In the genomic region with DNA sequence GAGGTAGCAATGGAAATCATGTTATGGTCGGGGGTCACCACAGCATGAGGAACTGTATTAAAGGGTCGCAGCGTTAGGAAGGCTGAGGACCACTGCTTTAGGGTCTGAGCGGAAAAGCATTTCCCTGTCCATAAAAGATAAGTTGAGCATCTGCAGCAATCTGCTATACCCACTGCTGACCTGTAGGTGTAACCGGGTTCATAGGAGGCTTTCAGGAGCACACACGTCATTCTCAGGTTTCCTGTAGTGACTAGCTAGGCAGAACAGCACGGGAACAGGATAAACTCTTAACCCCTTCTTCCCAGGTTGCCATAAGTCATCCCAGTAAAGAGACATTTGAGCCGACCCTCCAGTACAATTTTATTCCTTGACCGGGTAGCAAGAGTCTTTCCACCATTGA, we compare ENCODE assay signal across 33 mouse cellular contexts. TPM values are rescaled to one million over a fixed set of nuclear protein-coding genes. Genes with fewer than 3 reads are reported as not detected.
DNase-seq lines count a peak whose midpoint lies in the region; ATAC-seq and TF ChIP-seq lines count a peak whose summit lies in the region.
"Had no signal": no experiment of that assay in that cellular context is flagged by ENCODE, and none has a peak within 500 bp of the region (broad histone marks: within the 10 kb centered on the region; RNA-seq: fewer than 3 reads in every experiment).

No protein-coding gene starts in this region.

- no peak for ATAC-seq in lung, postnatal 0 days
- no peak for ATAC-seq in G1E (ENCODE audit: extremely low read depth, insufficient number of reproducible peaks, low FRiP score, poor library complexity, severe bottlenecking)
- ATAC-seq in megakaryocyte progenitor cell, adult 5-6 weeks (replicated peaks; ENCODE audit: poor library complexity): 0 out of 2 replicates have a peak, but pooled peaks have one; percentile 23
- ATAC-seq: forebrain, embryonic 15.5 days had no signal

- intact Hi-C loops in heart, adult 2 months (cut with DNase I): loop anchor here (5.0 kb wide), 2 partner anchors 45 to 105 kb away; a partner anchor contains a TSS
- intact Hi-C loops in heart, postnatal 25 days (cut with DNase I): no loop called here

- H3K4me1 ChIP-seq in heart, adult 2 months (ENCODE audit: control insufficient read depth, insufficient read depth, low read length): no peaks in the 10 kb centered on the region
- H3K4me1 ChIP-seq in lung, postnatal 0 days (ENCODE audit: insufficient read depth, low read depth, low read length): peaks cover 7% of the 10 kb centered on the region; the same call in 1 of the 2 replicates
- H3K4me1 ChIP-seq in lung, adult 2 months (ENCODE audit: control insufficient read depth, insufficient read depth, low read length): no peaks in the 10 kb centered on the region
- H3K4me1 ChIP-seq in G1E (ENCODE audit: insufficient read depth, low read depth, low read length): peaks cover 22% of the 10 kb centered on the region
- H3K4me1 ChIP-seq in limb, embryonic 10.5 days: peaks cover 8% of the 10 kb centered on the region

- no peaks in the 10 kb centered on the region for H3K27me3 ChIP-seq in heart, adult 2 months (ENCODE audit: control insufficient read depth, insufficient read depth, low read length)
- H3K27me3 ChIP-seq in lung, postnatal 0 days (replicated peaks; ENCODE audit: insufficient read depth, low read length): no peaks in the 10 kb centered on the region
- peaks cover 8% of the 10 kb centered on the region for H3K27me3 ChIP-seq in G1E (ENCODE audit: insufficient read depth, low read length)
- no peaks in the 10 kb centered on the region for H3K27me3 ChIP-seq in limb, embryonic 10.5 days (ENCODE audit: low read depth, poor library complexity, severe bottlenecking)
- H3K27me3 ChIP-seq: embryonic facial prominence, embryonic 12.5 days; forebrain, embryonic 15.5 days; neural tube, embryonic 15.5 days had no signal

- no peaks in the 10 kb centered on the region for H3K9me3 ChIP-seq in lung, postnatal 0 days (ENCODE audit: low read length)
- no peaks in the 10 kb centered on the region for H3K9me3 ChIP-seq in G1E (replicated peaks)
- H3K9me3 ChIP-seq in limb, embryonic 10.5 days (replicated peaks): no peaks in the 10 kb centered on the region
- H3K9me3 ChIP-seq: embryonic facial prominence, embryonic 12.5 days; forebrain, embryonic 15.5 days; heart, embryonic 10.5 days; hindbrain, embryonic 12.5 days; neural tube, embryonic 15.5 days had no signal

- no peak overlapping the region for H3K27ac ChIP-seq in heart, adult 2 months
- H3K27ac ChIP-seq in lung, postnatal 0 days (ENCODE audit: low read length): no peak overlapping the region
- H3K27ac ChIP-seq in limb, embryonic 10.5 days: no peak overlapping the region
- H3K27ac ChIP-seq: embryonic facial prominence, embryonic 12.5 days; forebrain, embryonic 15.5 days; heart, embryonic 10.5 days; hindbrain, embryonic 12.5 days; neural tube, embryonic 15.5 days had no signal

- 0 out of 2 replicates have a peak, but pooled peaks have one; percentile 11 for TF ChIP-seq CTCF in heart, adult 2 months (IDR thresholded peaks at IDR 0.05)
- TF ChIP-seq CTCF in lung, postnatal 0 days (IDR thresholded peaks at IDR 0.05): peak; percentile 6; the same call in 1 of the 2 replicates
- no peak for TF ChIP-seq CTCF in lung, adult 2 months (IDR thresholded peaks at IDR 0.05; ENCODE audit: insufficient read depth, low read length)
- peak; percentile 17; the same call in 1 of the 2 replicates for TF ChIP-seq CTCF in G1E (IDR thresholded peaks at IDR 0.05; ENCODE audit: low read depth, low read length)

- no peak overlapping the region for H3K9ac ChIP-seq in heart, adult 2 months (ENCODE audit: low read depth, low read length)
- H3K9ac ChIP-seq in lung, postnatal 0 days (replicated peaks; ENCODE audit: low read depth): no peak overlapping the region
- H3K9ac ChIP-seq: embryonic facial prominence, embryonic 12.5 days; forebrain, embryonic 15.5 days; hindbrain, embryonic 12.5 days; neural tube, embryonic 15.5 days had no signal

- TF ChIP-seq POLR2A in heart, adult 2 months (IDR thresholded peaks at IDR 0.05; ENCODE audit: insufficient read depth, low read depth, low read length): no peak
- no peak for TF ChIP-seq POLR2A in lung, adult 2 months (IDR thresholded peaks at IDR 0.05; ENCODE audit: borderline replicate concordance, extremely low read depth, low read depth, low read length)

- no peak overlapping the region for H3K4me2 ChIP-seq in lung, postnatal 0 days (replicated peaks; ENCODE audit: low read depth, low read length)

- H3K36me3 ChIP-seq in heart, adult 2 months (ENCODE audit: control insufficient read depth, insufficient read depth, low read length): no peaks in the 10 kb centered on the region; the same call in 1 of the 2 replicates
- H3K36me3 ChIP-seq in lung, postnatal 0 days (ENCODE audit: insufficient read depth, low read length): peaks cover 15% of the 10 kb centered on the region; the same call in 1 of the 2 replicates
- peaks cover 48% of the 10 kb centered on the region for H3K36me3 ChIP-seq in G1E (replicated peaks)
- peaks cover 45% of the 10 kb centered on the region for H3K36me3 ChIP-seq in limb, embryonic 10.5 days

- no peak for TF ChIP-seq EP300 in heart, adult 2 months (IDR thresholded peaks at IDR 0.05; ENCODE audit: insufficient read depth, low read depth, low read length)
- no peak for TF ChIP-seq EP300 in lung, postnatal 0 days (IDR thresholded peaks at IDR 0.05)

- H3K79me2 ChIP-seq in heart, adult 2 months (replicated peaks; ENCODE audit: control insufficient read depth, insufficient read depth, low read length): 0 out of 2 replicates have a peak, but pooled peaks cover 1% of the 10 kb centered on the region

- no peak overlapping the region for H3K4me3 ChIP-seq in heart, adult 2 months
- no peak overlapping the region for H3K4me3 ChIP-seq in lung, postnatal 0 days (ENCODE audit: low read depth, low read length)
- no peak overlapping the region for H3K4me3 ChIP-seq in lung, adult 2 months (replicated peaks; ENCODE audit: extremely low read depth, low read depth, low read length)
- H3K4me3 ChIP-seq in G1E (ENCODE audit: low read depth, low read length): no peak overlapping the region
- no peak overlapping the region for H3K4me3 ChIP-seq in limb, embryonic 10.5 days
- H3K4me3 ChIP-seq: forebrain, embryonic 15.5 days; hindbrain, embryonic 12.5 days had no signal

- DNase-seq in heart, adult 2 months: no peak
- DNase-seq in heart, postnatal 25 days (ENCODE audit: low spot score): no peak
- DNase-seq in lung, postnatal 0 days (ENCODE audit: low spot score): no peak
- DNase-seq in lung, adult 2 months: no peak
- no peak for DNase-seq in G1E (ENCODE audit: low spot score)
- DNase-seq in adrenal gland, postnatal 10 days: no peak
- DNase-seq in limb, embryonic 10.5 days (ENCODE audit: low spot score): no peak
- DNase-seq: adrenal gland, postnatal 14 days; B cell, adult 2 months; cerebellum, adult 9-11 months; gastrocnemius, postnatal 36 days; kidney, postnatal 4 days; midbrain, embryonic 14.5 days; right cerebral cortex, postnatal 14 days; spleen, adult 18-20 months; thymus, postnatal 14 days had no signal

- 74% methylated on average over 9 of the region's 9 CpGs for WGBS in heart, adult 2 months
- 80% methylated on average over 9 of the region's 9 CpGs for WGBS in lung, postnatal 0 days
- 75% methylated on average over 9 of the region's 9 CpGs for WGBS in lung, adult 2 months
- 87% methylated on average over 9 of the region's 9 CpGs for WGBS in limb, embryonic 10.5 days

RNA-seq across cellular contexts. Expression of a gene that starts 1.7 kb away (rescaled TPM):
- total RNA-seq in heart, adult 2 months (2021): 10 to 100 TPM; 76.8 to 86.4 TPM
- 107 and 130 TPM in 2 replicates for polyA plus RNA-seq in heart, adult 2 months (2012; rRNA removed)
- total RNA-seq in heart, postnatal 25 days (2021): 10 to 100 TPM; 78.7 to 99.2 TPM
- 135 and 143 TPM in 2 replicates for polyA plus RNA-seq in lung, postnatal 0 days (2015; fragmentation: Nextera tagmentation; extraction: Ambion mirVana)
- 57.2 and 61.3 TPM in 2 replicates for polyA plus RNA-seq in lung, adult 2 months (2012; rRNA removed)
- 138 and 144 TPM in 2 replicates for total RNA-seq in G1E (2014; fragmentation: Nextera tagmentation)
- total RNA-seq in G1E (2017): 146 and 158 TPM in 2 replicates
- 17.0 and 42.2 TPM in 2 replicates for polyA plus RNA-seq in G1E (2012)
- 156 and 202 TPM in 2 replicates for total RNA-seq in megakaryocyte progenitor cell, adult 5-6 weeks (2015)
- total RNA-seq in megakaryocyte progenitor cell, adult 5-6 weeks (2017): 130 and 149 TPM in 2 replicates
- total RNA-seq in adrenal gland, postnatal 10 days (2021): 100 to 1,000 TPM in 1 of 2 experiments, 10 to 100 TPM in 1; 94.3 to 101 TPM
- 187 and 191 TPM in 2 replicates for polyA plus RNA-seq in limb, embryonic 10.5 days (2016; fragmentation: Nextera tagmentation; extraction: Ambion mirVana)

RNA-seq across cellular contexts. Expression of a gene that starts 7.8 kb away (rescaled TPM):
- total RNA-seq in heart, adult 2 months (2021): 100 to 1,000 TPM; 785 to 948 TPM
- polyA plus RNA-seq in heart, adult 2 months (2012; rRNA removed): 462 and 670 TPM in 2 replicates
- 100 to 1,000 TPM; 737 to 807 TPM for total RNA-seq in heart, postnatal 25 days (2021)
- polyA plus RNA-seq in lung, postnatal 0 days (2015; fragmentation: Nextera tagmentation; extraction: Ambion mirVana): 99.8 and 102 TPM in 2 replicates
- polyA plus RNA-seq in lung, adult 2 months (2012; rRNA removed): 37.6 and 51.5 TPM in 2 replicates
- total RNA-seq in G1E (2014; fragmentation: Nextera tagmentation) (76.7 and 101 TPM in 2 replicates), G1E (2017) (59.9 TPM in 2 replicates)
- polyA plus RNA-seq in G1E (2012): 41.5 and 56.0 TPM in 2 replicates
- 25.5 and 30.3 TPM in 2 replicates for total RNA-seq in megakaryocyte progenitor cell, adult 5-6 weeks (2015)
- 26.3 and 26.9 TPM in 2 replicates for total RNA-seq in megakaryocyte progenitor cell, adult 5-6 weeks (2017)
- total RNA-seq in adrenal gland, postnatal 10 days (2021): 100 to 1,000 TPM; 125 to 184 TPM
- 59.6 and 75.0 TPM in 2 replicates for polyA plus RNA-seq in limb, embryonic 10.5 days (2016; fragmentation: Nextera tagmentation; extraction: Ambion mirVana)

RNA-seq across cellular contexts. Expression of a gene that starts 8.7 kb away (rescaled TPM):
- total RNA-seq in heart, adult 2 months (2021): not detected
- not detected in 2 replicates for polyA plus RNA-seq in heart, adult 2 months (2012; rRNA removed)
- total RNA-seq in heart, postnatal 25 days (2021): not detected
- not detected in 2 replicates for polyA plus RNA-seq in lung, postnatal 0 days (2015; fragmentation: Nextera tagmentation; extraction: Ambion mirVana)
- polyA plus RNA-seq in lung, adult 2 months (2012; rRNA removed): not detected in 2 replicates
- total RNA-seq in G1E (2014; fragmentation: Nextera tagmentation): not detected in 2 replicates
- not detected in 2 replicates for total RNA-seq in G1E (2017)
- not detected in 2 replicates for polyA plus RNA-seq in G1E (2012)
- total RNA-seq in megakaryocyte progenitor cell, adult 5-6 weeks (2015): not detected in 2 replicates
- total RNA-seq in megakaryocyte progenitor cell, adult 5-6 weeks (2017): not detected in 2 replicates
- not detected for total RNA-seq in adrenal gland, postnatal 10 days (2021)
- polyA plus RNA-seq in limb, embryonic 10.5 days (2016; fragmentation: Nextera tagmentation; extraction: Ambion mirVana): not detected in 2 replicates
- total RNA-seq: adrenal gland, postnatal 14 days; gastrocnemius, postnatal 36 days; layer of hippocampus, postnatal 14 days; left cerebral cortex, postnatal 14 days; megakaryocyte, adult 5-6 weeks had no signal
- polyA plus RNA-seq: brain, embryonic 14.5 days; embryonic facial prominence, embryonic 12.5 days; erythroblast, embryonic 14.5 days; forebrain, embryonic 15.5 days; heart, embryonic 10.5 days; heart, postnatal 0 days; hindbrain, embryonic 12.5 days; intestine, embryonic 14.5 days; kidney, embryonic 14.5 days; limb, embryonic 14.5 days; lung, embryonic 16.5 days; midbrain, embryonic 14.5 days; neural tube, embryonic 15.5 days; stomach, embryonic 14.5 days had no signal

RNA-seq across cellular contexts. Expression of a gene that starts 47.1 kb away (rescaled TPM):
- 1 to 10 TPM; 2.5 to 3.1 TPM for total RNA-seq in heart, adult 2 months (2021)
- polyA plus RNA-seq in heart, adult 2 months (2012; rRNA removed): 1.7 and 4.0 TPM in 2 replicates
- total RNA-seq in heart, postnatal 25 days (2021): 1 to 10 TPM; 3.4 to 3.8 TPM
- 1.7 and 1.8 TPM in 2 replicates for polyA plus RNA-seq in lung, postnatal 0 days (2015; fragmentation: Nextera tagmentation; extraction: Ambion mirVana)
- 1.6 and 2.1 TPM in 2 replicates for polyA plus RNA-seq in lung, adult 2 months (2012; rRNA removed)
- 3.1 and 3.7 TPM in 2 replicates for total RNA-seq in G1E (2014; fragmentation: Nextera tagmentation)
- 1.4 TPM in 2 replicates for total RNA-seq in G1E (2017)
- 0.03 and 0.10 TPM in 2 replicates for polyA plus RNA-seq in G1E (2012)
- 3.2 and 4.0 TPM in 2 replicates for total RNA-seq in megakaryocyte progenitor cell, adult 5-6 weeks (2015)
- total RNA-seq in megakaryocyte progenitor cell, adult 5-6 weeks (2017): 2.1 and 2.9 TPM in 2 replicates
- 1 to 10 TPM; 3.2 to 4.4 TPM for total RNA-seq in adrenal gland, postnatal 10 days (2021)
- 5.9 and 7.0 TPM in 2 replicates for polyA plus RNA-seq in limb, embryonic 10.5 days (2016; fragmentation: Nextera tagmentation; extraction: Ambion mirVana)
